Mouse (Mus musculus): Measurements from ENCODE around the gene Wscd2. TPM values are rescaled to one million over a fixed set of nuclear protein-coding genes. Genes with fewer than 3 reads are reported as not detected.
A peak's percentile ranks its signal among the peaks of the same experiment; 100 is the strongest.

Gene Wscd2
- total RNA-seq, 1 experiment = 2.6 TPM

DNA sequence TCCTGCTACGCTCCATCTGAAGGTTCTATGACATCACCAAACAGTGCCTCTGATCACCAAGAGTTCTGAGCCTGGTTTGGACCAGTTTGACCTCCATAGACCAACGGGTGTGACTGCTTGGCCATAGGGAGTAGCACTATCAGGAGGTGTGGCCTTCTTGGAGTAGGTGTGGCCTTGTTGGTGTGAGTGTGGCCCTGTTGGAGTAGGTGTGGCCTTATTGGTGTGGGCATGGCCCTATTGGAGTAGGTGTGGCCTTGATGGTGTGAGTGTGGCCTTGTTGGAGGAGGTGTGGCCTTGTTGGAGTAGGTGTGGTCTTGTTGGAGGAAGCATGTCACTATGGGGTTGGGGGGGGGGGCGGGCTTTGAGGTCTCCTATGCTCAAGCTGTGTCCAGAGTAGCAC, 110.0 kb downstream of the Wscd2 start:
- no peak overlapping the region for H3K9ac ChIP-seq (ENCODE audit: insufficient read depth, low read depth, low read length, poor library complexity, severe bottlenecking)
- in situ Hi-C loops (cut with MboI; ENCODE audit: low sequenced_read_pairs in 2 of 2, unreplicated experiment in 2 of 2) = no loop called here
- peak; percentile 68 for DNase-seq (ENCODE audit: low read depth, low spot score)
- H3K36me3 ChIP-seq (ENCODE audit: control insufficient read depth, insufficient read depth, low read length, poor library complexity, severe bottlenecking) = no peaks in the 10 kb centered on the region
- TF ChIP-seq ZNF384 (IDR thresholded peaks at IDR 0.05; ENCODE audit: low read depth, low read length) = no peak
- no peak for TF ChIP-seq MAFK (IDR thresholded peaks at IDR 0.05; ENCODE audit: insufficient read depth, low read depth, low read length)
- TF ChIP-seq CHD2 (IDR thresholded peaks at IDR 0.05; ENCODE audit: low read depth, low read length) = no peak
- TF ChIP-seq ZC3H11A (IDR thresholded peaks at IDR 0.05; ENCODE audit: borderline replicate concordance, low read depth, low read length) = no peak
- H3K4me3 ChIP-seq (ENCODE audit: insufficient read depth in 1 of 2, low read depth in 1 of 2, low read length in 2 of 2, poor library complexity in 1 of 2, severe bottlenecking in 1 of 2) = no peak overlapping the region
- H3K27ac ChIP-seq (ENCODE audit: insufficient read depth, low read depth, low read length, poor library complexity, severe bottlenecking) = no peak overlapping the region
- no peaks in the 10 kb centered on the region for H3K9me3 ChIP-seq (ENCODE audit: control insufficient read depth, insufficient read depth, low read depth, low read length)
- H3K4me1 ChIP-seq (ENCODE audit: control insufficient read depth in 2 of 2, insufficient read depth in 2 of 2, low read length in 2 of 2, poor library complexity in 1 of 2) = peaks cover 0 to 11% of the 10 kb centered on the region in 2 experiments; a peak in 2 of 4 replicates

- Histone ChIP-seq H3K36me3 (ENCODE audit: control insufficient read depth, insufficient read depth, low read length, poor library complexity, severe bottlenecking) (no peaks in the 10 kb centered on the region), H3K9me3 (ENCODE audit: control insufficient read depth, insufficient read depth, low read depth, low read length) (no peaks in the 10 kb centered on the region), H3K4me1 (ENCODE audit: control insufficient read depth in 2 of 2, insufficient read depth in 2 of 2, low read length in 2 of 2, poor library complexity in 1 of 2) (peaks cover 0 to 11% of the 10 kb centered on the region in 2 experiments; a peak in 2 of 4 replicates), H3K27ac (ENCODE audit: insufficient read depth, low read depth, low read length, poor library complexity, severe bottlenecking) (no peak overlapping the region), H3K9ac (ENCODE audit: insufficient read depth, low read depth, low read length, poor library complexity, severe bottlenecking) (no peak overlapping the region), H3K4me3 (ENCODE audit: insufficient read depth in 1 of 2, low read depth in 1 of 2, low read length in 2 of 2, poor library complexity in 1 of 2, severe bottlenecking in 1 of 2) (no peak overlapping the region)
- DNase-seq (ENCODE audit: low read depth, low spot score) = no peak
- in situ Hi-C loops (cut with MboI; ENCODE audit: low sequenced_read_pairs in 2 of 2, unreplicated experiment in 2 of 2) = no loop called here
- TF ChIP-seq ZC3H11A (IDR thresholded peaks at IDR 0.05; ENCODE audit: borderline replicate concordance, low read depth, low read length) (no peak), ZNF384 (IDR thresholded peaks at IDR 0.05; ENCODE audit: low read depth, low read length) (no peak), MAFK (IDR thresholded peaks at IDR 0.05; ENCODE audit: insufficient read depth, low read depth, low read length) (no peak), CHD2 (IDR thresholded peaks at IDR 0.05; ENCODE audit: low read depth, low read length) (no peak), HCFC1 (IDR thresholded peaks at IDR 0.05; ENCODE audit: borderline replicate concordance, insufficient read depth, low read length) (no peak)
Observed at GRCm38 (mm10) chr5:113600803-113601202, 110.7 kb downstream of the Wscd2 start.

DNA sequence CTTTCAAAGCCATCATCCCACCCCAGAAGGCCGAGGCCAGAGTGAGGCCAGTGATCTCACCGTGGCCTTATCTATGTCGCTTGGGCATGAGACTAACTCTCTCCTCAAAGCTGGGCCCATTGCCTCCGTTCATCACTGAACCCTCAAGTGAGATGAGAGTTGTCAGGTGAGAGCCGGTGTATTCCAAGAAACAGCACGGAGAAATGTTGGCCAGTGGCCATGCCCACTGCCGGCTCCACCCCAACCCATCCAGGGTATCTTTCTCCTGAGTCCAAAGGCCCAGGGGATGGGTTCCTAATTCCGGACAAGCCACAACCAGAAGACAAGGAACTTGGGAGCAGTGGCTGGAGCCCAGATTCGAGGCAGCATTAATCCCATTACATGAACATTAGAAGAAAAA, 113.3 kb downstream of the Wscd2 start:
- DNase-seq (ENCODE audit: low read depth, low spot score) = no peak
- Histone ChIP-seq H3K9ac (ENCODE audit: insufficient read depth, low read depth, low read length, poor library complexity, severe bottlenecking) (no peak overlapping the region), H3K4me1 (ENCODE audit: control insufficient read depth in 2 of 2, insufficient read depth in 2 of 2, low read length in 2 of 2, poor library complexity in 1 of 2) (peaks cover 1 to 17% of the 10 kb centered on the region in 2 experiments; a peak in 3 of 4 replicates), H3K27ac (ENCODE audit: insufficient read depth, low read depth, low read length, poor library complexity, severe bottlenecking) (no peak overlapping the region), H3K4me3 (ENCODE audit: insufficient read depth in 1 of 2, low read depth in 1 of 2, low read length in 2 of 2, poor library complexity in 1 of 2, severe bottlenecking in 1 of 2) (no peak overlapping the region), H3K9me3 (ENCODE audit: control insufficient read depth, insufficient read depth, low read depth, low read length) (no peaks in the 10 kb centered on the region), H3K36me3 (ENCODE audit: control insufficient read depth, insufficient read depth, low read length, poor library complexity, severe bottlenecking) (no peaks in the 10 kb centered on the region)
- TF ChIP-seq HCFC1 (IDR thresholded peaks at IDR 0.05; ENCODE audit: borderline replicate concordance, insufficient read depth, low read length) (no peak), ZNF384 (IDR thresholded peaks at IDR 0.05; ENCODE audit: low read depth, low read length) (no peak), CHD2 (IDR thresholded peaks at IDR 0.05; ENCODE audit: low read depth, low read length) (no peak), ZC3H11A (IDR thresholded peaks at IDR 0.05; ENCODE audit: borderline replicate concordance, low read depth, low read length) (no peak), MAFK (IDR thresholded peaks at IDR 0.05; ENCODE audit: insufficient read depth, low read depth, low read length) (no peak)
- in situ Hi-C loops (cut with MboI; ENCODE audit: low sequenced_read_pairs in 2 of 2, unreplicated experiment in 2 of 2) = no loop called here

DNA sequence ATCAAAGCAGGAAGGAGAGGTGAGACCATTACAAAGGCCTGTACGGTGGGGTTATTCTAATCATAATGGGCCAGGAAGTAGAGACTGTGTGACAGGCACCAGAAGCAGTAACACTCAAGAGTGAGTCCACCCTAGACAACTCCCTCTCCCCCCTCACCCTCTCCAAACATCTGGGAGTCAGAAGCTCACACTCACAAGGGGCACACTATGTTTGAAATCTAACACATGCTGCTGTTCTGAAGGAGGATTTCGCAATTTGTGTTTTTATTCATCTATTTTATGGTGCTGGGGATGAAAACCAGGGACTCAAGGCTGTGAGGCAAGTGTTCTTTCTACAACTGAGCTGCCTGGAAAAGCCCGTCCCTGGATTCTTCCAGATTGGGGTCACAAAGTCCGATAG, 114.6 kb downstream of the Wscd2 start:
- H3K4me1 ChIP-seq (ENCODE audit: control insufficient read depth in 2 of 2, insufficient read depth in 2 of 2, low read length in 2 of 2, poor library complexity in 1 of 2) = peaks cover 2 to 22% of the 10 kb centered on the region in 2 experiments; a peak in 3 of 4 replicates
- no peak for DNase-seq (ENCODE audit: low read depth, low spot score)
- no peak overlapping the region for H3K9ac ChIP-seq (ENCODE audit: insufficient read depth, low read depth, low read length, poor library complexity, severe bottlenecking)
- H3K4me3 ChIP-seq (ENCODE audit: insufficient read depth in 1 of 2, low read depth in 1 of 2, low read length in 2 of 2, poor library complexity in 1 of 2, severe bottlenecking in 1 of 2) = no peak overlapping the region
- in situ Hi-C loops (cut with MboI; ENCODE audit: low sequenced_read_pairs in 2 of 2, unreplicated experiment in 2 of 2) = no loop called here
- no peaks in the 10 kb centered on the region for H3K36me3 ChIP-seq (ENCODE audit: control insufficient read depth, insufficient read depth, low read length, poor library complexity, severe bottlenecking)
- H3K9me3 ChIP-seq (ENCODE audit: control insufficient read depth, insufficient read depth, low read depth, low read length) = no peaks in the 10 kb centered on the region
- H3K27ac ChIP-seq (ENCODE audit: insufficient read depth, low read depth, low read length, poor library complexity, severe bottlenecking) = no peak overlapping the region
- TF ChIP-seq HCFC1 (IDR thresholded peaks at IDR 0.05; ENCODE audit: borderline replicate concordance, insufficient read depth, low read length) (no peak), ZC3H11A (IDR thresholded peaks at IDR 0.05; ENCODE audit: borderline replicate concordance, low read depth, low read length) (no peak), ZNF384 (IDR thresholded peaks at IDR 0.05; ENCODE audit: low read depth, low read length) (no peak), MAFK (IDR thresholded peaks at IDR 0.05; ENCODE audit: insufficient read depth, low read depth, low read length) (no peak), CHD2 (IDR thresholded peaks at IDR 0.05; ENCODE audit: low read depth, low read length) (no peak)

GRCm38 (mm10) chr5:113606121-113606520, 116.0 kb downstream of the Wscd2 start:
- TF ChIP-seq CHD2 (IDR thresholded peaks at IDR 0.05; ENCODE audit: low read depth, low read length) (no peak), HCFC1 (IDR thresholded peaks at IDR 0.05; ENCODE audit: borderline replicate concordance, insufficient read depth, low read length) (no peak), ZC3H11A (IDR thresholded peaks at IDR 0.05; ENCODE audit: borderline replicate concordance, low read depth, low read length) (no peak), ZNF384 (IDR thresholded peaks at IDR 0.05; ENCODE audit: low read depth, low read length) (no peak), MAFK (IDR thresholded peaks at IDR 0.05; ENCODE audit: insufficient read depth, low read depth, low read length) (no peak)
- Histone ChIP-seq H3K9ac (ENCODE audit: insufficient read depth, low read depth, low read length, poor library complexity, severe bottlenecking) (no peak overlapping the region), H3K27ac (ENCODE audit: insufficient read depth, low read depth, low read length, poor library complexity, severe bottlenecking) (no peak overlapping the region), H3K4me3 (ENCODE audit: insufficient read depth in 1 of 2, low read depth in 1 of 2, low read length in 2 of 2, poor library complexity in 1 of 2, severe bottlenecking in 1 of 2) (no peak overlapping the region), H3K36me3 (ENCODE audit: control insufficient read depth, insufficient read depth, low read length, poor library complexity, severe bottlenecking) (no peaks in the 10 kb centered on the region), H3K4me1 (ENCODE audit: control insufficient read depth in 2 of 2, insufficient read depth in 2 of 2, low read length in 2 of 2, poor library complexity in 1 of 2) (peaks cover 2 to 18% of the 10 kb centered on the region in 2 experiments; a peak in 3 of 4 replicates), H3K9me3 (ENCODE audit: control insufficient read depth, insufficient read depth, low read depth, low read length) (no peaks in the 10 kb centered on the region)
- no peak for DNase-seq (ENCODE audit: low read depth, low spot score)
- in situ Hi-C loops (cut with MboI; ENCODE audit: low sequenced_read_pairs in 2 of 2, unreplicated experiment in 2 of 2) = no loop called here
